Mouse (Mus musculus) liver, embryonic 11.5 days (tissue): Measurements from ENCODE around the gene Sytl4. TPM values are rescaled to one million over a fixed set of nuclear protein-coding genes. Genes with fewer than 3 reads are reported as not detected.

Experiments used
- ATAC-seq: fragments of 200-750 bp; cut with Nextera tagmentation; replicated peaks from 2 replicates; pipeline ENCODE4 v1.8.0; 2017; ENCODE audit warnings: moderate number of reproducible peaks, mild to moderate bottlenecking, moderate TSS enrichment, moderate library complexity; ENCODE audit not compliant: low FRiP score
- DNase-seq: peaks from one replicate; pipeline ENCODE4 v3.0.0-alpha.2; 2017; ENCODE audit warnings: low spot score
- H3K27ac ChIP-seq: fragments of 300-500 bp; sonication (generic); 2 replicates; pipeline ENCODE4 v1.5.1; 2014; ENCODE audit warnings: mild to moderate bottlenecking, low read depth, low read length, control low read depth
- H3K27me3 ChIP-seq: fragments of 300-500 bp; sonication (generic); replicated peaks from 2 replicates; pipeline ENCODE4 v1.6.1; 2014; ENCODE audit warnings: low read length, mixed read lengths; ENCODE audit not compliant: control insufficient read depth, insufficient read depth
- H3K36me3 ChIP-seq: fragments of 300-500 bp; sonication (generic); 2 replicates; pipeline ENCODE4 v1.6.1; 2014; ENCODE audit warnings: mild to moderate bottlenecking, low read length, moderate library complexity, mixed read lengths; ENCODE audit not compliant: control insufficient read depth, insufficient read depth
- H3K4me1 ChIP-seq: fragments of 300-500 bp; sonication (generic); replicated peaks from 2 replicates; pipeline ENCODE4 v1.6.1; 2014; ENCODE audit warnings: low read length, mixed read lengths; ENCODE audit not compliant: control insufficient read depth, insufficient read depth
- H3K4me2 ChIP-seq: fragments of 300-500 bp; sonication (generic); 2 replicates; pipeline ENCODE4 v1.6.1; 2014; ENCODE audit warnings: mild to moderate bottlenecking, control low read depth, moderate library complexity
- H3K4me3 ChIP-seq: fragments of 300-500 bp; sonication (generic); 2 replicates; pipeline ENCODE4 v1.5.1; 2014; ENCODE audit warnings: low read depth, low read length, control low read depth
- H3K9ac ChIP-seq: fragments of 300-500 bp; sonication (generic); 2 replicates; pipeline ENCODE4 v1.6.1; 2014; ENCODE audit warnings: low read depth, low read length, control low read depth
- H3K9me3 ChIP-seq: fragments of 300-500 bp; sonication (generic); 2 replicates; pipeline ENCODE4 v1.6.1; 2016; ENCODE audit warnings: low read length, inconsistent platforms, mixed read lengths; ENCODE audit not compliant: control insufficient read depth
- WGBS: fragments of 180-500 bp; shearing (Covaris S2); extraction: QIAGEN DNeasy Blood & Tissue Kit; methylation state at CpG from one replicate; pipeline ENCODE4 v1.1.7; 2014; 5-methylcytosine and 5-hydroxymethylcytosine counted together
- polyA plus RNA-seq: library from polyadenylated mRNA; unstranded; fragments of >200 nt; fragmentation: Nextera tagmentation; extraction: Ambion mirVana; gene quantifications from 2 replicates; pipeline ENCODE4 v1.2.1, GENCODE M21; 2014

Sytl4 gene
- polyA plus RNA-seq, 1 experiment from 2014 or later = 1.8 TPM

DNA sequence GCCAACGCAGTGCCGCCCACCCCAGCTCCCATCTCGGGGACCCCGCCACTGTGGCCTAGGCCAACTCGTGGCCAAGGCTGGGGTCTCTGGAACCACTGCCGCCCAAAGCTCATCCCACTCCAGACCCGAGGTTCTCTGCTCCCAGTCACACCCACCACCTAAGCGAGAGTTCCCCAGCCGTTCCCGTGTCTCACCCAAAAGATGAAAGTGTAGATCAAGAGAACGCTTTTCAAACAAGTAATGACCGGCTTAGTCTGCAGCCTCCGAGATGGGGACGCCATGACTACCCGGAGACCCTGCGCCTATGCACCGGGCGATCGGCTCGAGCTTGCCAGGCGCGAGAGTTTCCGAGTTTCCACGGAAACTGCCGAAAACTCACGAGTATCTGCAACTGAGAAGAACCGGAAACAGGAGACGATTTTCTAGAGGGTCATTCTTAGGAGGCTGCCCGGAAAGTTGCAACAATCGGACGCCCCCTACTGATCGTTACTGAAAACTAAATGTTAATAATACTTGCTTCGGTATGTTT is 83.5 kb downstream of the Sytl4 start, which contains the start of gene Tspan6:
Tspan6 (minus strand) TSS at position 416 of the 529 bp plus-strand sequence.
- DNase-seq (peak; percentile 63), ATAC-seq (peak; percentile 88)
- Histone ChIP-seq H3K36me3 (no peaks in the 10 kb centered on the region), H3K4me3 (peak within 1 kb of the TSS; percentile 59), H3K4me2 (peak within 1 kb of the TSS; percentile 63), H3K9me3 (no peaks in the 10 kb centered on the region), H3K27ac (no peak within 1 kb of the TSS), H3K27me3 (no peaks in the 10 kb centered on the region), H3K9ac (peak within 1 kb of the TSS; percentile 67), H3K4me1 (no peaks in the 10 kb centered on the region)
- 17% methylated on average over 33 of the region's 33 CpGs for WGBS

DNA sequence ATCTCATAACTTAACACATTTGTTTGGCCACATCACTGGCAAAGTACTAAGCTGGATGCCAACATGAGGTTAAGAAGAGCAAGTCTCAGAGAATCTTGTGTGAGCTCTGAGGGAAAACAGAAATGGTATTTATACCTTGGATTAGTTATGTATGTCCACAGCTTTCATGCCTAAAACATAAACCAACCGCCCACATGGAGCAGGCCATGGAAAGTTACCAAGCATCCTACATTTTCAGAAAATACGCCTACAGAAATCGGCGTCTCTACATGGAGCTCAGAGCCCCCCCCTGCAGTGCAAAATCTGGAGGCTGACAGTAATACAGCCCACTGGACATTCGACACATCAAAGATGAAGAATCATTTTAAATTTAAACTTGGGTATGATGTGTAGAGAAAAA is 93.5 kb downstream of the Sytl4 start:
- Histone ChIP-seq H3K4me3 (no peak overlapping the region), H3K4me2 (no peak overlapping the region), H3K9ac (no peak overlapping the region), H3K27ac (no peak overlapping the region), H3K36me3 (no peaks in the 10 kb centered on the region), H3K9me3 (no peaks in the 10 kb centered on the region), H3K4me1 (no peaks in the 10 kb centered on the region), H3K27me3 (no peaks in the 10 kb centered on the region)
- ATAC-seq (no peak), DNase-seq (no peak)
- 89% methylated on average over 5 of the region's 5 CpGs for WGBS

DNA sequence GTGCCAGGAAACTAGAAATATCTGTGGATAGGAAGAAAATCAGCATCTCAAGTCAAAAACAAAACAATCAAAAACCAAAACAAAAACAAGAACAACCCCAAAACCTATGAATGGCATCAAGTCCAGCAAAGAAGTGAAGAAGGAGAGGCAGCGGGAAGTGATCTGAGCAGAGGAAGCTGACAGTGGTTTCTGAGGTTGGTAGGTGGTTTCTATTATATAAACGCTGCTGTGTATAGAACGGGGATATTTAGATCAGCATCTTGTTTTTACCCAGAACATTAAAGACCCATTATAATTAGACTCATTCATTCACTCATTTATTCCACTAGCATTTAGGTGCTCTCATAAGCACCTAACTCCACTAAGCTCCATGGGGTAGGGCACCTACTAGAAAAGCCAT is 94.3 kb downstream of the Sytl4 start:
- Histone ChIP-seq H3K27ac (no peak overlapping the region), H3K9ac (no peak overlapping the region), H3K36me3 (no peaks in the 10 kb centered on the region), H3K4me1 (no peaks in the 10 kb centered on the region), H3K4me3 (no peak overlapping the region), H3K9me3 (no peaks in the 10 kb centered on the region), H3K4me2 (no peak overlapping the region), H3K27me3 (no peaks in the 10 kb centered on the region)
- DNase-seq (no peak), ATAC-seq (no peak)
- 72% methylated on average over 3 of the region's 3 CpGs for WGBS

Other genes with a start within 250 kb of the Sytl4 start
- not detected in 2 replicates for gene Tnmd, start 130.8 kb downstream of the Sytl4 start, polyA plus RNA-seq
- gene Tspan6, start 83.4 kb downstream of the Sytl4 start, polyA plus RNA-seq = 67.0 and 68.0 TPM in 2 replicates
- 0.15 and 0.25 TPM in 2 replicates for gene Srpx2, start 73.4 kb downstream of the Sytl4 start, polyA plus RNA-seq
- 55.6 and 66.5 TPM in 2 replicates for gene Cstf2, start 77.4 kb upstream of the Sytl4 start, polyA plus RNA-seq
- 0.06 TPM in 1 of 2 replicates, not detected in the other for gene Xkrx, start 180.3 kb upstream of the Sytl4 start, polyA plus RNA-seq
- gene Arl13a, start 205.7 kb upstream of the Sytl4 start, polyA plus RNA-seq = not detected in 2 replicates
- 0.07 and 0.34 TPM in 2 replicates for gene Nox1, start 240.1 kb upstream of the Sytl4 start, polyA plus RNA-seq